Mouse (Mus musculus) lung, postnatal 0 days (tissue): ENCODE measurements around the gene Spata2. TPM values are rescaled to one million over a fixed set of nuclear protein-coding genes. Genes with fewer than 3 reads are reported as not detected.
A peak's percentile ranks its signal among the peaks of the same experiment; 100 is the strongest.

ENCODE experiments used
- ATAC-seq: fragments of 200-750 bp; cut with Nextera tagmentation; 2 replicates; pipeline ENCODE4 v1.8.0; 2017; ENCODE audit warnings: moderate library complexity
- DNase-seq: peaks from one replicate; pipeline ENCODE4 v3.0.0-alpha.2; 2016; ENCODE audit warnings: low spot score
- H3K27ac ChIP-seq: fragments of 300-500 bp; sonication (generic); 2 replicates; pipeline ENCODE4 v1.5.1; 2014; ENCODE audit warnings: antibody characterized with exemption, mild to moderate bottlenecking, low read length, mixed read lengths
- H3K27me3 ChIP-seq: fragments of 300-500 bp; sonication (generic); replicated peaks from 2 replicates; pipeline ENCODE4 v1.6.1; 2014; ENCODE audit warnings: low read length, mixed read lengths; ENCODE audit not compliant: insufficient read depth
- H3K36me3 ChIP-seq: fragments of 300-500 bp; sonication (generic); 2 replicates; pipeline ENCODE4 v1.6.1; 2014; ENCODE audit warnings: low read length, mixed read lengths; ENCODE audit not compliant: insufficient read depth
- H3K4me1 ChIP-seq: fragments of 300-500 bp; sonication (generic); 2 replicates; pipeline ENCODE4 v1.6.1; 2014; ENCODE audit warnings: antibody characterized with exemption, low read depth, low read length, mixed read lengths; ENCODE audit not compliant: insufficient read depth
- H3K4me2 ChIP-seq: fragments of 300-500 bp; sonication (generic); replicated peaks from 2 replicates; pipeline ENCODE4 v1.6.1; 2014; ENCODE audit warnings: low read depth, mild to moderate bottlenecking, low read length, moderate library complexity, mixed read lengths
- H3K4me3 ChIP-seq: fragments of 300-500 bp; sonication (generic); 2 replicates; pipeline ENCODE4 v1.5.1; 2014; ENCODE audit warnings: low read depth, low read length
- H3K9ac ChIP-seq: fragments of 300-500 bp; sonication (generic); replicated peaks from 2 replicates; pipeline ENCODE4 v1.6.1; 2014; ENCODE audit warnings: low read depth, mild to moderate bottlenecking
- H3K9me3 ChIP-seq: fragments of 300-500 bp; sonication (generic); 2 replicates; pipeline ENCODE4 v1.6.1; 2016; ENCODE audit warnings: low read length, mixed read lengths
- CTCF ChIP-seq: IDR thresholded peaks from 2 replicates; pipeline ENCODE4 v1.5.1; 2016; ENCODE audit warnings: antibody characterized with exemption, mild to moderate bottlenecking
- EP300 ChIP-seq: IDR thresholded peaks from 2 replicates; pipeline ENCODE4 v1.6.1; 2016; ENCODE audit warnings: antibody characterized with exemption, mild to moderate bottlenecking, control low read depth
- WGBS: fragments of 180-500 bp; shearing (Covaris S2); extraction: QIAGEN DNeasy Blood & Tissue Kit; methylation state at CpG from one replicate; pipeline ENCODE4 v1.1.7; 2014; 5-methylcytosine and 5-hydroxymethylcytosine counted together
- polyA plus RNA-seq: library from polyadenylated mRNA; unstranded; fragments of >200 nt; fragmentation: Nextera tagmentation; extraction: Ambion mirVana; gene quantifications from 2 replicates; pipeline ENCODE4 v1.2.1, GENCODE M21; 2015

Gene Spata2
- polyA plus RNA-seq, 1 experiment from 2014 or later: 8.9 TPM

- ATAC-seq: no peak
- no peak for DNase-seq
- Histone ChIP-seq H3K4me2 (no peak overlapping the region), H3K4me1 (0 out of 2 replicates have a peak, but pooled peaks cover 6% of the 10 kb centered on the region), H3K27ac (no peak overlapping the region), H3K27me3 (no peaks in the 10 kb centered on the region), H3K36me3 (peaks cover 62% of the 10 kb centered on the region), H3K9ac (no peak overlapping the region), H3K9me3 (no peaks in the 10 kb centered on the region), H3K4me3 (no peak overlapping the region)
- WGBS: 89% methylated on average over 4 of the region's 4 CpGs
- no peak for TF ChIP-seq EP300
- TF ChIP-seq CTCF: no peak
Observed at GRCm38 (mm10) chr2:167514641-167515040, 22.0 kb upstream of the Spata2 start.

GRCm38 (mm10) chr2:167512970-167513369 is 20.3 kb upstream of the Spata2 start:
- Histone ChIP-seq H3K27me3 (no peaks in the 10 kb centered on the region), H3K4me3 (no peak overlapping the region), H3K9ac (no peak overlapping the region), H3K4me1 (0 out of 2 replicates have a peak, but pooled peaks cover 6% of the 10 kb centered on the region), H3K9me3 (no peaks in the 10 kb centered on the region), H3K36me3 (peaks cover 62% of the 10 kb centered on the region), H3K27ac (no peak overlapping the region), H3K4me2 (no peak overlapping the region)
- TF ChIP-seq EP300: no peak
- peak; percentile 64 for TF ChIP-seq CTCF
- ATAC-seq: no peak
- peak; percentile 34 for DNase-seq
- 94% methylated on average over 5 of the region's 5 CpGs for WGBS

GRCm38 (mm10) chr2:167512365-167512764 is 19.7 kb upstream of the Spata2 start:
- Histone ChIP-seq H3K36me3 (peaks cover 56% of the 10 kb centered on the region), H3K9me3 (no peaks in the 10 kb centered on the region), H3K27ac (no peak overlapping the region), H3K9ac (no peak overlapping the region), H3K4me1 (peaks cover 6% of the 10 kb centered on the region; the same call in 1 of the 2 replicates), H3K4me3 (no peak overlapping the region), H3K27me3 (no peaks in the 10 kb centered on the region), H3K4me2 (no peak overlapping the region)
- TF ChIP-seq CTCF: no peak
- no peak for TF ChIP-seq EP300
- DNase-seq (no peak), ATAC-seq (no peak)
- WGBS: 93% methylated on average over 9 of the region's 9 CpGs

GRCm38 (mm10) chr2:167510485-167510884 is 17.8 kb upstream of the Spata2 start:
- DNase-seq (peak; percentile 40), ATAC-seq (no peak)
- no peak overlapping the region; the same call in 1 of the 2 replicates for H3K27ac ChIP-seq
- H3K4me3 ChIP-seq: no peak overlapping the region
- H3K4me1 ChIP-seq: peaks cover 12% of the 10 kb centered on the region; the same call in 1 of the 2 replicates
- no peak for TF ChIP-seq CTCF
- TF ChIP-seq EP300: no peak
- peaks cover 37% of the 10 kb centered on the region for H3K36me3 ChIP-seq
- H3K4me2 ChIP-seq: no peak overlapping the region
- WGBS: 43% methylated on average over 3 of the region's 3 CpGs
- H3K27me3 ChIP-seq: no peaks in the 10 kb centered on the region
- no peaks in the 10 kb centered on the region for H3K9me3 ChIP-seq
- no peak overlapping the region for H3K9ac ChIP-seq

GRCm38 (mm10) chr2:167508569-167508968 is 15.9 kb upstream of the Spata2 start:
- Histone ChIP-seq H3K27ac (peak overlapping the region; percentile 17; the same call in 1 of the 2 replicates), H3K4me2 (no peak overlapping the region), H3K9me3 (no peaks in the 10 kb centered on the region), H3K4me3 (no peak overlapping the region), H3K36me3 (peaks cover 20% of the 10 kb centered on the region; the same call in 1 of the 2 replicates), H3K9ac (no peak overlapping the region), H3K4me1 (peaks cover 19% of the 10 kb centered on the region; the same call in 1 of the 2 replicates), H3K27me3 (no peaks in the 10 kb centered on the region)
- no peak for TF ChIP-seq CTCF
- no peak for TF ChIP-seq EP300
- ATAC-seq: no peak
- 92% methylated on average over 4 of the region's 4 CpGs for WGBS
- DNase-seq: no peak

- Histone ChIP-seq H3K27ac (peak overlapping the region; percentile 68), H3K9me3 (no peaks in the 10 kb centered on the region), H3K4me1 (peaks cover 19% of the 10 kb centered on the region; the same call in 1 of the 2 replicates), H3K9ac (no peak overlapping the region), H3K36me3 (0 out of 2 replicates have a peak, but pooled peaks cover 15% of the 10 kb centered on the region), H3K4me2 (no peak overlapping the region; the same call in 1 of the 2 replicates), H3K27me3 (no peaks in the 10 kb centered on the region), H3K4me3 (no peak overlapping the region)
- TF ChIP-seq EP300: peak; percentile 45; the same call in 1 of the 2 replicates
- peak; percentile 14 for TF ChIP-seq CTCF
- ATAC-seq (peak; percentile 52), DNase-seq (peak; percentile 76)
- WGBS: 71% methylated on average over 3 of the region's 3 CpGs
Observed at GRCm38 (mm10) chr2:167507719-167508385, 15.2 kb upstream of the Spata2 start.
